Mouse (Mus musculus) liver, embryonic 14 days (tissue): ENCODE data around the gene Klra5. TPM values are rescaled to one million over a fixed set of nuclear protein-coding genes. Genes with fewer than 3 reads are reported as not detected.

Experiments
- polyA plus RNA-seq: library from polyadenylated mRNA; depleted of rRNA; stranded (reverse); fragments of >200 nt; gene quantifications from 2 replicates; pipeline ENCODE4 v1.2.3, GENCODE M21; 2012; rRNA removed

The Klra5 gene
- not detected in 2 replicates for polyA plus RNA-seq

DNA sequence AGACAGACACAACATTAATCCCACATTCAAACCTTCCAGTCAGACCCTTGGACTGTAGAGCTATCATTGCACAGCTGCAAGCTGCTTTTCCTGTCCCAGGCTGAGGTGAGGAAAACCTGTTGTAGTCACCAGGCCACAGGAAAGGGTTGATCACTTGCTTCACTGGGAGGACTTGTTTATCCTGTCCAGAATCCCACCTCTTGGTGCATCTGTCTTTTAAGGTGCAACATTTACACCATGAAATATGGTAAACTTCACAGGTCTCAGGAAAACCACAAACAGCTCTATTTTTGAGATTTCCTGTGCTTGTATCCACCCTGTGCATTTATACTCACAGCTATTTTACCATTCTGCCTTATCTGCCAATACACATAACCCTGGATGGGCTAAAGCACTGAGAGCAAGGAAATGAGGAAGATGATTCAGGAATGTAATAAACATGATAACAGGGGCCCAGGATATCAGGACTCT is at the start of gene Klra5:
Klra5 (minus strand) TSS at position 175 of the 471 bp plus-strand sequence.

DNA sequence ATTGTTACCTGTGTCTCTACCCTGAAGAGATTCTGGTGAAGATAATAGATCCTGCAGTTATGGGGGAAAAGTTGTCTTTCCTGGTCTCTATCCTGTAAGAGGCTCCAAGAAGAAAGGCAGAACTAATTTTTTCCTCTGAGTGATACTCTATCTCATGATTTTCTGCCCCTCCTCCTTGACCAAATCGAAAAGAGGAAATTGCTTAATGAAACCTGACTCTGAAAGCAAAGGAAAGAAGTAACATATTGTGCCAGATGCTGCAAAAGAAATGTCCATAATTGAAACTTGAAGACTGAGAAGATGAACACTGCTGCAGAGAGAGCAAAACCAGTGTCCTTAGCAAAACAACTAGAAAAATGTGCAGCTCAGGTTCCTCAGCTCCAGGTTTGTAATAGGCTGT is 40.9 kb downstream of the Klra5 start, which contains the start of gene Klra17:
Klra17 (minus strand) TSS at position 124 of the 400 bp plus-strand sequence.

DNA sequence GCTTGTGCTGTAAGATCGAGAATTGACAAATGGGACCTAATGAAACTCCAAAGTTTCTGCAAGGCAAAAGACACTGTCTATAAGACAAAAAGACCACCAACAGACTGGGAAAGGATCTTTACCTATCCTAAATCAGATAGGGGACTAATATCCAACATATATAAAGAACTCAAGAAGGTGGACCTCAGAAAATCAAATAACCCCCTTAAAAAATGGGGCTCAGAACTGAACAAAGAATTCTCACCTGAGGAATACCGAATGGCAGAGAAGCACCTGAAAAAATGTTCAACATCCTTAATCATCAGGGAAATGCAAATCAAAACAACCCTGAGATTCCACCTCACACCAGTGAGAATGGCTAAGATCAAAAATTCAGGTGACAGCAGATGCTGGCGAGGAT is 55.1 kb downstream of the Klra5 start, which contains the start of gene Gm17631:
Gm17631 (plus strand) TSS at position 301 of the 400 bp plus-strand sequence.

Other genes with a start within 250 kb of the Klra5 start
- gene Klrc1, start 238.7 kb downstream of the Klra5 start, polyA plus RNA-seq = 0.05 and 0.06 TPM in 2 replicates
- gene Klri1, start 200.5 kb downstream of the Klra5 start, polyA plus RNA-seq = 0.03 TPM in 1 of 2 replicates, not detected in the other
- gene Klri2, start 177.2 kb downstream of the Klra5 start, polyA plus RNA-seq = 0.01 TPM in 2 replicates
- not detected in 2 replicates for gene Gm156, start 133.4 kb downstream of the Klra5 start, polyA plus RNA-seq
- gene Gm17631, start 55.0 kb downstream of the Klra5 start, polyA plus RNA-seq = not detected in 2 replicates
- gene Klra17, start 41.0 kb downstream of the Klra5 start, polyA plus RNA-seq = 0.02 TPM in 2 replicates
- gene Klra6, start 109.3 kb upstream of the Klra5 start, polyA plus RNA-seq = not detected in 2 replicates
- not detected in 2 replicates for gene Klra4, start 149.6 kb upstream of the Klra5 start, polyA plus RNA-seq
- gene Klra8, start 212.2 kb upstream of the Klra5 start, polyA plus RNA-seq = not detected in 2 replicates